In genomic region chr16:20489233-20489632, GRCm38 (mm10) we compare ENCODE assay signal across 20 mouse cellular contexts.
"Had no signal": no experiment of that assay in that cellular context is flagged by ENCODE, and none has a peak within 500 bp of the region (broad histone marks: within the 10 kb centered on the region; RNA-seq: fewer than 3 reads in every experiment).

No protein-coding gene starts in this region.

- DNase-seq: cerebellum, adult 8-10 months; cerebellum, adult 9-10 months; cerebellum, adult 9-11 months; cerebellum, postnatal 10 days; cerebellum, postnatal 14 days; cerebellum, postnatal 25 days; cerebellum, postnatal 36 days; embryo, embryonic 11 days; forebrain, postnatal 0 days; gastrocnemius, adult 2 months; gastrocnemius, postnatal 10 days; gastrocnemius, postnatal 14 days; gastrocnemius, postnatal 25 days; gastrocnemius, postnatal 36 days; heart, adult 18-20 months; heart, adult 2 months had no signal

- ATAC-seq: forebrain, embryonic 13.5 days; forebrain, embryonic 14.5 days; forebrain, embryonic 15.5 days; forebrain, embryonic 16.5 days; forebrain, postnatal 0 days had no signal
